7 mouse cellular contexts compared by ENCODE assay signal in the genomic region with DNA sequence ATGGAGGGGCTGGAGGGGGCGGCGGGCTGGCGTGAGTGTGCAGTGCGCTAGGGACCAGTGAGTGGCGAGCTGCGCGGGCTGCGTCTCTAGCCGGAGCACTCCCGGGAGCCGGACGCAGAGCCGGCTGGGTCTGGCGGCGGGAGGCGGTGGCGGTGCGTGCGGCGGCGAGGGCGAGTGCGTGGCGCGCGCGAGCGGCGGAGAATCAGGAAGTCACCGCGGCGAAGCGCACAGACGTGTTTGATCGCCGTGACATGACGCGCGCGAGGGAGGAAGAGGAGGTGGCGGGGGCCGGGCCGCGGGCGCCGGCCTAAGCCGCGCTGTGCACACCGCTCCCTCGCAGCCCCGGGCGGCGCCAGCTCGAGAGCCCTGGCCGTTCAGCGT. TPM values are rescaled to one million over a fixed set of nuclear protein-coding genes. Genes with fewer than 3 reads are reported as not detected.
DNase-seq lines count a peak whose midpoint lies in the region; ATAC-seq and TF ChIP-seq lines count a peak whose summit lies in the region.

No protein-coding gene starts in this region.

- H3K27ac ChIP-seq in ES-Bruce4 (ENCODE audit: insufficient read depth, low read length), result no peak overlapping the region
- H3K27ac ChIP-seq in forebrain, embryonic 12.5 days, result no peak overlapping the region
- peak overlapping the region; percentile 68 for H3K27ac ChIP-seq in hindbrain, embryonic 10.5 days
- H3K27ac ChIP-seq in limb, embryonic 14.5 days (replicated peaks; ENCODE audit: low read depth, low read length), result peak overlapping the region; percentile 87
- peak overlapping the region; percentile 91; the same call in 1 of the 2 replicates for H3K27ac ChIP-seq in midbrain, embryonic 13.5 days
- peak overlapping the region; percentile 83 for H3K27ac ChIP-seq in spleen, adult 2 months (ENCODE audit: insufficient read depth, low read length)

- peak overlapping the region; percentile 48 for H3K9ac ChIP-seq in ES-Bruce4 (ENCODE audit: low read depth, poor library complexity, severe bottlenecking)
- H3K9ac ChIP-seq in forebrain, embryonic 12.5 days, result peak overlapping the region; percentile 64
- H3K9ac ChIP-seq in limb, embryonic 14.5 days (ENCODE audit: low read depth, low read length, severe bottlenecking), result peak overlapping the region; percentile 81
- peak overlapping the region; percentile 78 for H3K9ac ChIP-seq in midbrain, embryonic 13.5 days (replicated peaks)

- DNase-seq in T-cell, adult 2 months (ENCODE audit: low spot score), result peak; percentile 83
- no peak for DNase-seq in hindbrain, embryonic 10.5 days (ENCODE audit: low spot score)
- peak; percentile 68 for DNase-seq in limb, embryonic 14.5 days (ENCODE audit: low spot score)
- DNase-seq in spleen, adult 2 months (ENCODE audit: low read depth in 1 of 2, low spot score in 2 of 2), result peak; percentile 53 to 79

- H3K36me3 ChIP-seq in ES-Bruce4 (ENCODE audit: control insufficient read depth, insufficient read depth, low read length, poor library complexity, severe bottlenecking), result no peaks in the 10 kb centered on the region
- H3K36me3 ChIP-seq in forebrain, embryonic 12.5 days (replicated peaks), result no peaks in the 10 kb centered on the region
- H3K36me3 ChIP-seq in hindbrain, embryonic 10.5 days, result no peaks in the 10 kb centered on the region
- no peaks in the 10 kb centered on the region for H3K36me3 ChIP-seq in limb, embryonic 14.5 days (ENCODE audit: control insufficient read depth, insufficient read depth, low read length)
- no peaks in the 10 kb centered on the region for H3K36me3 ChIP-seq in midbrain, embryonic 13.5 days
- no peaks in the 10 kb centered on the region for H3K36me3 ChIP-seq in spleen, adult 2 months (ENCODE audit: control insufficient read depth, insufficient read depth, low read length)

- WGBS in forebrain, embryonic 12.5 days, result under 1% methylated on average over 56 of the region's 56 CpGs
- WGBS in hindbrain, embryonic 10.5 days, result under 1% methylated on average over 56 of the region's 56 CpGs
- 0% methylated on average over 42 of the region's 56 CpGs for WGBS in limb, embryonic 14.5 days
- WGBS in midbrain, embryonic 13.5 days, result 0% methylated on average over 54 of the region's 56 CpGs
- under 1% methylated on average over 55 of the region's 56 CpGs for WGBS in spleen, adult 2 months

- peak overlapping the region; percentile 62 for H3K4me3 ChIP-seq in ES-Bruce4 (ENCODE audit: low read depth, low read length)
- H3K4me3 ChIP-seq in forebrain, embryonic 12.5 days (replicated peaks), result peak overlapping the region; percentile 68
- H3K4me3 ChIP-seq in hindbrain, embryonic 10.5 days, result peak overlapping the region; percentile 79
- H3K4me3 ChIP-seq in limb, embryonic 14.5 days (replicated peaks; ENCODE audit: low read length), result peak overlapping the region; percentile 79
- H3K4me3 ChIP-seq in midbrain, embryonic 13.5 days (replicated peaks), result peak overlapping the region; percentile 79
- peak overlapping the region; percentile 72 for H3K4me3 ChIP-seq in spleen, adult 2 months (ENCODE audit: extremely low read depth, insufficient read depth, insufficient read length)

- TF ChIP-seq POLR2A in ES-Bruce4 (IDR thresholded peaks at IDR 0.05; ENCODE audit: insufficient read depth, low read length), result no peak
- TF ChIP-seq POLR2A in limb, embryonic 14.5 days (IDR thresholded peaks at IDR 0.05; ENCODE audit: borderline replicate concordance, extremely low read depth, insufficient read depth, insufficient read length), result no peak
- peak; percentile 83 for TF ChIP-seq POLR2A in spleen, adult 2 months (IDR thresholded peaks at IDR 0.05; ENCODE audit: low read depth, low read length)

- no peak for TF ChIP-seq CTCF in ES-Bruce4 (IDR thresholded peaks at IDR 0.05; ENCODE audit: low read depth, low read length)
- no peak for TF ChIP-seq CTCF in spleen, adult 2 months (IDR thresholded peaks at IDR 0.05; ENCODE audit: extremely low read depth, insufficient read depth, insufficient read length, insufficient replicate concordance)

- TF ChIP-seq EP300 in ES-Bruce4 (IDR thresholded peaks at IDR 0.05; ENCODE audit: insufficient read depth, low read depth, low read length), result no peak

- H3K4me2 ChIP-seq in forebrain, embryonic 12.5 days, result peak overlapping the region; percentile 100
- H3K4me2 ChIP-seq in limb, embryonic 14.5 days (replicated peaks; ENCODE audit: low read depth, low read length, severe bottlenecking), result peak overlapping the region; percentile 82
- peak overlapping the region; percentile 100 for H3K4me2 ChIP-seq in midbrain, embryonic 13.5 days (replicated peaks)

- ATAC-seq in forebrain, embryonic 12.5 days (ENCODE audit: low FRiP score), result peak; percentile 27
- 0 out of 2 replicates have a peak, but pooled peaks have one; percentile 12 for ATAC-seq in limb, embryonic 14.5 days (ENCODE audit: low FRiP score, low read depth)
- ATAC-seq in midbrain, embryonic 13.5 days, result peak; percentile 19

- no peaks in the 10 kb centered on the region for H3K9me3 ChIP-seq in ES-Bruce4 (replicated peaks; ENCODE audit: control insufficient read depth, insufficient read depth, low read length, poor library complexity, severe bottlenecking)
- H3K9me3 ChIP-seq in forebrain, embryonic 12.5 days, result no peaks in the 10 kb centered on the region
- H3K9me3 ChIP-seq in hindbrain, embryonic 10.5 days, result no peaks in the 10 kb centered on the region
- no peaks in the 10 kb centered on the region for H3K9me3 ChIP-seq in limb, embryonic 14.5 days (ENCODE audit: control insufficient read depth, low read length)
- H3K9me3 ChIP-seq in midbrain, embryonic 13.5 days, result no peaks in the 10 kb centered on the region

- no peaks in the 10 kb centered on the region for H3K4me1 ChIP-seq in ES-Bruce4 (ENCODE audit: control insufficient read depth, insufficient read depth, low read length)
- peaks cover 29% of the 10 kb centered on the region for H3K4me1 ChIP-seq in forebrain, embryonic 12.5 days
- peaks cover 43% of the 10 kb centered on the region for H3K4me1 ChIP-seq in hindbrain, embryonic 10.5 days (replicated peaks)
- peaks cover 19% of the 10 kb centered on the region for H3K4me1 ChIP-seq in limb, embryonic 14.5 days (ENCODE audit: control insufficient read depth, insufficient read depth, low read length)
- H3K4me1 ChIP-seq in midbrain, embryonic 13.5 days (replicated peaks), result peaks cover 25% of the 10 kb centered on the region
- H3K4me1 ChIP-seq in spleen, adult 2 months (ENCODE audit: control insufficient read depth, insufficient read depth, insufficient read length), result peaks cover 2% of the 10 kb centered on the region; the same call in 1 of the 2 replicates

- peaks cover 28% of the 10 kb centered on the region for H3K27me3 ChIP-seq in ES-Bruce4 (ENCODE audit: control insufficient read depth, insufficient read depth, low read length, poor library complexity, severe bottlenecking)
- peaks cover 45% of the 10 kb centered on the region for H3K27me3 ChIP-seq in forebrain, embryonic 12.5 days
- peaks cover 85% of the 10 kb centered on the region for H3K27me3 ChIP-seq in hindbrain, embryonic 10.5 days (ENCODE audit: insufficient read depth, poor library complexity, severe bottlenecking)
- no peaks in the 10 kb centered on the region for H3K27me3 ChIP-seq in limb, embryonic 14.5 days (ENCODE audit: control insufficient read depth, insufficient read depth, low read length)
- H3K27me3 ChIP-seq in midbrain, embryonic 13.5 days, result peaks cover 33% of the 10 kb centered on the region
- H3K27me3 ChIP-seq in spleen, adult 2 months (ENCODE audit: control insufficient read depth, insufficient read depth, low read length), result no peaks in the 10 kb centered on the region

RNA-seq across cellular contexts. Expression of gene Smarca2, which starts 2.3 kb away (rescaled TPM):
- polyA plus RNA-seq in ES-Bruce4 (2011; ENCODE audit: insufficient read depth, insufficient read length, low read depth, missing spikeins), result 4.7 and 4.9 TPM in 2 replicates
- polyA plus RNA-seq in forebrain, embryonic 12.5 days (2016; fragmentation: Nextera tagmentation; extraction: Ambion mirVana), result 60.0 and 65.2 TPM in 2 replicates
- 25.5 and 27.9 TPM in 2 replicates for polyA plus RNA-seq in hindbrain, embryonic 10.5 days (2016; fragmentation: Nextera tagmentation; extraction: Ambion mirVana)
- 104 TPM in 2 replicates for polyA plus RNA-seq in limb, embryonic 14.5 days (2012; rRNA removed)
- polyA plus RNA-seq in limb, embryonic 14.5 days (2014; fragmentation: Nextera tagmentation; extraction: Ambion mirVana), result 72.2 and 94.3 TPM in 2 replicates
- polyA plus RNA-seq in midbrain, embryonic 13.5 days (2015; fragmentation: Nextera tagmentation; extraction: Ambion mirVana), result 109 and 117 TPM in 2 replicates
- 22.7 and 23.4 TPM in 2 replicates for polyA plus RNA-seq in spleen, adult 2 months (2012; rRNA removed)

Comparison
In these comparisons a context has a peak if more than half of its experiments do, and no peak if none do; other contexts are left out.
1. H3K27ac ChIP-seq: peak in hindbrain, embryonic 10.5 days (single experiment), limb, embryonic 14.5 days (single experiment), midbrain, embryonic 13.5 days (single experiment) and spleen, adult 2 months (single experiment); none in ES-Bruce4 (single experiment) and forebrain, embryonic 12.5 days (single experiment).
2. Peak in every context shown above with its lines, with median percentiles within 50 percentile points of each other: H3K4me3 ChIP-seq, H3K9ac ChIP-seq, ATAC-seq and H3K4me2 ChIP-seq.